Mouse (Mus musculus): Measurements from ENCODE around the gene Bphl.
"Not testable (repeated sequence)": the region's sequence is repeated elsewhere in the genome, so short reads cannot be mapped to it uniquely, and the experiment has no call there.

Gene Bphl

GRCm38 (mm10) chr13:34088201-34088649 lies 50.8 kb downstream of the Bphl start:
- DNase-seq (ENCODE audit: low read depth, low spot score) = not testable (repeated sequence)

- DNase-seq (ENCODE audit: low read depth, low spot score) = no peak
Observed at GRCm38 (mm10) chr13:34088871-34089288, 51.5 kb downstream of the Bphl start.

- no peak for DNase-seq (ENCODE audit: low read depth, low spot score)
Observed at GRCm38 (mm10) chr13:34089358-34089757, 52.0 kb downstream of the Bphl start.

- no peak for DNase-seq (ENCODE audit: low read depth, low spot score)
Observed at GRCm38 (mm10) chr13:34095542-34096435, 58.4 kb downstream of the Bphl start.

- DNase-seq (ENCODE audit: low read depth, low spot score) = no peak
Observed at GRCm38 (mm10) chr13:34096455-34096854, 59.1 kb downstream of the Bphl start.

- no peak for DNase-seq (ENCODE audit: low read depth, low spot score)
Observed at GRCm38 (mm10) chr13:34097086-34097485, 59.7 kb downstream of the Bphl start.

- DNase-seq (ENCODE audit: low read depth, low spot score) = no peak
Observed at GRCm38 (mm10) chr13:34100733-34101132, 63.3 kb downstream of the Bphl start.

- no peak for DNase-seq (ENCODE audit: low read depth, low spot score)
Observed at GRCm38 (mm10) chr13:34101247-34101646, 63.9 kb downstream of the Bphl start.

- DNase-seq (ENCODE audit: low read depth, low spot score) = no peak
Observed at GRCm38 (mm10) chr13:34101908-34102307, 64.5 kb downstream of the Bphl start.

- DNase-seq (ENCODE audit: low read depth, low spot score) = no peak
Observed at GRCm38 (mm10) chr13:34105364-34105763, 68.0 kb downstream of the Bphl start.

GRCm38 (mm10) chr13:34106256-34106655 lies 68.9 kb downstream of the Bphl start:
- DNase-seq (ENCODE audit: low read depth, low spot score) = no peak

GRCm38 (mm10) chr13:34106999-34107398 lies 69.6 kb downstream of the Bphl start:
- DNase-seq (ENCODE audit: low read depth, low spot score) = no peak

GRCm38 (mm10) chr13:34109035-34109676 lies 71.8 kb downstream of the Bphl start:
- no peak for DNase-seq (ENCODE audit: low read depth, low spot score)

GRCm38 (mm10) chr13:34109677-34110058 lies 72.3 kb downstream of the Bphl start:
- no peak for DNase-seq (ENCODE audit: low read depth, low spot score)

- DNase-seq (ENCODE audit: low read depth, low spot score) = no peak
Observed at GRCm38 (mm10) chr13:34111019-34111418, 73.6 kb downstream of the Bphl start.

GRCm38 (mm10) chr13:34111878-34112277 lies 74.5 kb downstream of the Bphl start:
- DNase-seq (ENCODE audit: low read depth, low spot score) = no peak

- no peak for DNase-seq (ENCODE audit: low read depth, low spot score)
Observed at GRCm38 (mm10) chr13:34112369-34113081, 75.1 kb downstream of the Bphl start.

GRCm38 (mm10) chr13:34113086-34113485 lies 75.7 kb downstream of the Bphl start:
- DNase-seq (ENCODE audit: low read depth, low spot score) = no peak

- DNase-seq (ENCODE audit: low read depth, low spot score) = no peak
Observed at GRCm38 (mm10) chr13:34114654-34115053, 77.3 kb downstream of the Bphl start.

GRCm38 (mm10) chr13:34116508-34116907 lies 79.1 kb downstream of the Bphl start:
- DNase-seq (ENCODE audit: low read depth, low spot score) = no peak

GRCm38 (mm10) chr13:34118816-34119215 lies 81.4 kb downstream of the Bphl start:
- no peak for DNase-seq (ENCODE audit: low read depth, low spot score)

- no peak for DNase-seq (ENCODE audit: low read depth, low spot score)
Observed at GRCm38 (mm10) chr13:34119406-34119805, 82.0 kb downstream of the Bphl start.

Measured in retina, postnatal 7 days (tissue).